Mouse (Mus musculus) lung, postnatal 14 days (tissue): ENCODE data around the gene 4930564D02Rik.

Experiments
- DNase-seq: peaks from one replicate; pipeline ENCODE4 v3.0.0; 2021

The 4930564D02Rik gene

DNA sequence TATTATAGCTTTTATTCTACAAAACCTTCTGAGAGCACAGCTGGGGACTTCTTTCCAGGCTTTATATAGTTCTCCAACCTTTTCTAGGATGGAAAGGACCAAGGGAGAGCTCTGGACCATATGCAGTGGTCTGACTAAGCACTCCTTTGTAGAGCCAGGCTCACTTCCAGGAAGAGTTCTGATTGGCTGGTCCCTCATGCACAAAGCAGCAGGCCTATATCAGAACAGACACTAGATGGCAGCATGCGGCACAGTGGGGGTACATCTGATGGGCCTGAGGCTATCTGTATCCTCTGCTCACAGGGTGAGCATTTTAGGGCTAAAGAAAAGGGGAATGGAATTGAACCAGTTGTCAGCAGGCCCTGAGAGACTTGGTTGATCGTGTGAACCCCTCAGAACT is 47.6 kb downstream of the 4930564D02Rik start:
- peak; percentile 81 for DNase-seq

DNA sequence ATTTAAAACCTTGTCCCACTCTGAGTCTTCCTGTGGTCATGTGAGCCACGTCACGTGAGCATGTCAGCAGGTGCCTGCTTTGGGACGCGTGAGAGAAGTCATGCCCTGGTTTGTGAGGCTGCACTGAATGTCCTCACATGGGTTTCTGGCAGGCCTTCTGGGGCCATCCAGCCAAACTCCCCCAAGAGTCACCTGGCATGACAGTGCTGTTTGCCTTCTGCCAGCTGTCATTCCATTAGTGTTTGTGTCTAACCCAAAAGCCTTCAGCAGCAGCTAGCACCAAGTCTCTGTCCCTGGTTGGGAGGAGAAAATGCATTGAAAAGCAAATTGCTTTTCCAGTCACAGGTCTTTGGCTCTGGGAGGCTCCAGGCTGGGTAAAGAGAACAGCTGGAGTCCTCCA is 50.0 kb downstream of the 4930564D02Rik start:
- DNase-seq = no peak

DNA sequence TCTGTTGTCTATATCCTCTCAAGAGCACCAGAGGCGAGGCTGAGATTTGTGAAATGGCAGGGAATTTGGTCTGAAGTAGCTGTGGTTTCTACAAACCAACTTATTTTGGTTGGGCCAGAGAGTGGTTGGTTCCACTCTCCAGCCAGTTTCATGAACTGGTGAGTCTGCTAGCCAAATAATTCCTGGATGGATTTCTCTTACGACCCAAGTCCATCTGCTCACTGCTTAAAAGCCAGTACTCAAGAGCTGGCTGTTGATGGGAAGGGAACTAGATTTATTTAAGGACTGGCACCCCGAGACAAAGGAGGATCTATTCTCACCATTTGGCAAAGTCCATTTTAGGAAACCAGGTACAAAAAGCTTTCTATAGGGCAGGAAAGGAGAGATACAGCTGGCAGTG is 57.1 kb downstream of the 4930564D02Rik start:
- no peak for DNase-seq

DNA sequence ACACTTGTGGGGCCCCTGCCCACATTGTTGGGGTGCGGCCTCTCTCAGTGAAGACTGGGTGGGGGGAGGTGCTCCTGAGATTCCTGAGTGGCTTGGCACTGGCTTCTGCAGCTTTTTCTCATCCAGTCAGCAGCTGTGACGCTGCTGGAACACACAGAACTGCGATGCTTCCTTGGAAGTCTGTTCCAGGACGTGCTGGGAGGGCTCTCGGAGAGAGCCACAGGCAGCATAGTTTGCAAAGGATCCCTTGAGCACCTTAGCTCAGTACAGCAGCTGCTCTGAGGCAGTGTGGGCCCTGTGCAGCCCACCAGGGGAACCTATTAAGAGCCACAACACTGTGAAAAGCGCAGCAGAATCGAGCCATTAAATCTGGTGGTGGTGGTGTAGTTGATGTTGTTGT is 61.2 kb downstream of the 4930564D02Rik start:
- DNase-seq = no peak
